Mouse (Mus musculus) macrophage (primary cell): ENCODE data around the gene 4933406M09Rik. TPM values are rescaled to one million over a fixed set of nuclear protein-coding genes. Genes with fewer than 3 reads are reported as not detected.

Experiments used
- H3K27ac ChIP-seq: fragments of 350-480 bp; formaldehyde crosslinking; 2 replicates; pipeline ENCODE4 v1.9.0; 2021
- H3K36me3 ChIP-seq: fragments of 350-480 bp; formaldehyde crosslinking; 2 replicates; pipeline ENCODE4 v1.9.0; 2021; ENCODE audit errors: inconsistent target
- H3K4me3 ChIP-seq: fragments of 350-480 bp; formaldehyde crosslinking; 2 replicates; pipeline ENCODE4 v1.9.0; 2021; ENCODE audit errors: inconsistent target
- H3K79me2 ChIP-seq: fragments of 350-480 bp; formaldehyde crosslinking; 2 replicates; pipeline ENCODE4 v1.9.0; 2021; ENCODE audit errors: inconsistent target
- WGBS: methylation state at CpG from one replicate; pipeline ENCODE4 v1.1.7; 2026; ENCODE audit warnings: inconsistent platforms; ENCODE audit not compliant: missing documents; 5-methylcytosine and 5-hydroxymethylcytosine counted together
- polyA plus RNA-seq: library from polyadenylated mRNA; stranded (reverse); fragments of 250-400 nt; gene quantifications from 3 replicates; pipeline ENCODE4 v1.2.4, GENCODE M21; 2018; ENCODE audit warnings: inconsistent platforms

The 4933406M09Rik gene
- polyA plus RNA-seq, 1 experiment from 2014 or later, result not detected

DNA sequence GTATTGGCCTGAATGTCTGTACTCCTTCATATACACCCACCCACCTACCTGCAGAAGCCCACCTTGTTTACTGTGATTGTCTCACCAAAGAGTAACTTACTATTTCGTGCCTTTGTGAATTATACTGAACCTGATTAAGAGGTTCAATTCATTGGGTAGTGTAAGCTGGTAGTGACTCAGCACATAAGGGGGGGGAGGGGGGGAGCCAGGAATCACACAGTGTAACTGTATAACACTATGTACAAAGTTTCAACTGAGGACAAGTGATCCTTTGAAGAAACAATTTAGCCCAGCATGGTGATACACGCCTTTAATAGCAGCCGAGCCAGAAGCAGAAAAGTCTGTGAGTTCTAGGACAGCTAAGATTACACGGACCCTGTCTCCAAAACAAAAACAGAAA lies 47.7 kb downstream of the 4933406M09Rik start:
- WGBS, result 89% methylated on average over 4 of the region's 4 CpGs
- Histone ChIP-seq H3K4me3 (no peak overlapping the region), H3K36me3 (peaks cover 46% of the 10 kb centered on the region; the same call in 1 of the 2 replicates), H3K79me2 (peaks cover 3% of the 10 kb centered on the region; the same call in 1 of the 2 replicates), H3K27ac (no peak overlapping the region)

DNA sequence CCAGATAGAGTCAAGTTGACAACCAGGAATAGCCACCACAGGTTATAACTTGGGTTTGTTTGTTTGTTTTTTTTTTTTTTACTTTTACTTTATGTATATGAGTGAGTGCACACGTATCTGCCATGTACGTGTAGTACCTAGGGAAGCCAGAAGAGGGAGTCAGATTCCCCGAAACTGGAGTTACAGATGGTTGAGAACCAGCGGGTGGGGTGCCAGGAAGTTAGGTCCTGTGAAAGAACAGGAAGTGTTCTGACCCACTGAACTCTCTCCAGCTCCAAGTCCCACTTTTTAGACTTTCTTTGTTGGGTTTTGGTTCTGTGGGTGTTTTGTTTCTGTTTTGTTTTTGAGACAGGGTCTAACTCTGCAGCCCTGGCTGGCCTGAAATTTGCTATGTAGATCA lies 49.7 kb downstream of the 4933406M09Rik start:
- no peaks in the 10 kb centered on the region for H3K79me2 ChIP-seq
- H3K4me3 ChIP-seq, result no peak overlapping the region
- H3K36me3 ChIP-seq, result peaks cover 29% of the 10 kb centered on the region; the same call in 1 of the 2 replicates
- WGBS, result 42% methylated on average over 4 of the region's 4 CpGs
- no peak overlapping the region for H3K27ac ChIP-seq

DNA sequence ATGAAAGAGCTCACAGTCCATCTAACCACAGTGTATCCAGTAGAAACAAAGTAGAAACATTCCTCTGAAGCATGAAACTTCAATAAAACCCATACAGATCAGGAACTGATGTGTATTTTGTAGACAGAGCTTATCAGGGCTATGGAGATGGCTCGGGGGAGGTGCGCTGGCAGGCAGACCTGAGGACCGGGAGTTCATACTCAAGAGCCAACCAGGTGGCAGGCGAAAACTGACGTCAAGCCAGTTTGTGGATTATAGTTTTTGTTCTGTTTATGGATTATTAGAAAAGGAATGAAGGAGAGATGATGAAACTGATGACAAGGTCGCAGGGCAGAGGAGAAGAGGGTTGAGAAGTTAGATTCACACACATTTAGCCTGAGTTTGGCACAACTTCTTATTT lies 54.7 kb downstream of the 4933406M09Rik start:
- Histone ChIP-seq H3K27ac (no peak overlapping the region), H3K4me3 (no peak overlapping the region), H3K79me2 (no peaks in the 10 kb centered on the region), H3K36me3 (no peaks in the 10 kb centered on the region)
- WGBS, result 93% methylated on average over 6 of the region's 6 CpGs

Other genes with a start within 250 kb of the 4933406M09Rik start
- 0.44 to 1.8 TPM (median 0.55 TPM) in 3 replicates for gene Chil1, start 203.8 kb upstream of the 4933406M09Rik start, polyA plus RNA-seq
- gene Mybph, start 192.5 kb upstream of the 4933406M09Rik start, polyA plus RNA-seq, result not detected in 3 replicates
- gene Adora1, start 150.5 kb upstream of the 4933406M09Rik start, polyA plus RNA-seq, result not detected in 3 replicates
- not detected in 3 replicates for gene Myog, start 96.0 kb upstream of the 4933406M09Rik start, polyA plus RNA-seq
- 5.1 to 8.5 TPM (median 6.0 TPM) in 3 replicates for gene Ppfia4, start 53.0 kb upstream of the 4933406M09Rik start, polyA plus RNA-seq
- 31.9 to 35.6 TPM (median 34.8 TPM) in 3 replicates for gene Tmem183a, start 24.0 kb upstream of the 4933406M09Rik start, polyA plus RNA-seq
- gene Cyb5r1, start 19.6 kb downstream of the 4933406M09Rik start, polyA plus RNA-seq, result 67.3 to 81.1 TPM (median 76.8 TPM) in 3 replicates
- 121 to 204 TPM (median 153 TPM) in 3 replicates for gene Adipor1, start 29.4 kb downstream of the 4933406M09Rik start, polyA plus RNA-seq
- 2.9 to 3.4 TPM (median 3.1 TPM) in 3 replicates for gene Klhl12, start 69.6 kb downstream of the 4933406M09Rik start, polyA plus RNA-seq
- 11.5 to 14.8 TPM (median 14.4 TPM) in 3 replicates for gene Rabif, start 108.7 kb downstream of the 4933406M09Rik start, polyA plus RNA-seq
- not detected in 3 replicates for gene Mgat4e, start 163.7 kb downstream of the 4933406M09Rik start, polyA plus RNA-seq
- 2.8 to 4.8 TPM (median 4.1 TPM) in 3 replicates for gene Kdm5b, start 174.2 kb downstream of the 4933406M09Rik start, polyA plus RNA-seq